Mouse (Mus musculus) erythroblast, embryonic 14.5 days (primary cell): ENCODE data around the gene Dcaf5. TPM values are rescaled to one million over a fixed set of nuclear protein-coding genes. Genes with fewer than 3 reads are reported as not detected.

Source experiments
- H3K27me3 ChIP-seq: 2 replicates; pipeline ENCODE4 v1.6.1; 2012; ENCODE audit warnings: inconsistent platforms; ENCODE audit not compliant: control insufficient read depth
- H3K36me3 ChIP-seq: 2 replicates; pipeline ENCODE4 v1.6.1; 2012; ENCODE audit warnings: mild to moderate bottlenecking, inconsistent platforms; ENCODE audit not compliant: control insufficient read depth
- H3K4me1 ChIP-seq: 2 replicates; pipeline ENCODE4 v1.6.1; 2012; ENCODE audit warnings: inconsistent platforms; ENCODE audit not compliant: control insufficient read depth
- H3K4me3 ChIP-seq: replicated peaks from 2 replicates; pipeline ENCODE3; 2012; ENCODE audit warnings: moderate library complexity, mild to moderate bottlenecking, inconsistent platforms
- H3K9me3 ChIP-seq: 2 replicates; pipeline ENCODE4 v1.6.1; 2012; ENCODE audit warnings: low read length, inconsistent platforms, mixed read lengths; ENCODE audit not compliant: control insufficient read depth
- GATA1 ChIP-seq: IDR thresholded peaks from 2 replicates; pipeline ENCODE4 v1.6.1; 2012; ENCODE audit warnings: low read length, inconsistent platforms, mixed read lengths
- TAL1 ChIP-seq: IDR thresholded peaks from 3 replicates; pipeline ENCODE4 v1.6.1; 2012; ENCODE audit warnings: low read length, inconsistent platforms, mixed read lengths
- polyA plus RNA-seq: library from polyadenylated mRNA; stranded (reverse); fragments of >175 nt; gene quantifications from 2 replicates; pipeline ENCODE4 v1.2.3, GENCODE M21; 2012

Gene Dcaf5
- polyA plus RNA-seq, 1 experiment: 0.12 TPM

- peaks cover 5% of the 10 kb centered on the region for H3K4me1 ChIP-seq
- TF ChIP-seq GATA1: no peak
- no peak for TF ChIP-seq TAL1
- peaks cover 8% of the 10 kb centered on the region for H3K27me3 ChIP-seq
- H3K4me3 ChIP-seq: no peak overlapping the region
- no peaks in the 10 kb centered on the region for H3K9me3 ChIP-seq
- no peaks in the 10 kb centered on the region for H3K36me3 ChIP-seq
Observed at GRCm38 (mm10) chr12:80458033-80458432, 21.6 kb upstream of the Dcaf5 start.

GRCm38 (mm10) chr12:80453506-80453905 lies 17.1 kb upstream of the Dcaf5 start:
- no peaks in the 10 kb centered on the region for H3K4me1 ChIP-seq
- H3K27me3 ChIP-seq: peaks cover 14% of the 10 kb centered on the region
- TF ChIP-seq TAL1 (no peak), GATA1 (no peak)
- H3K36me3 ChIP-seq: no peaks in the 10 kb centered on the region
- no peaks in the 10 kb centered on the region for H3K9me3 ChIP-seq
- H3K4me3 ChIP-seq: no peak overlapping the region

GRCm38 (mm10) chr12:80444525-80445109 lies 8.2 kb upstream of the Dcaf5 start:
- H3K4me1 ChIP-seq: no peaks in the 10 kb centered on the region
- H3K9me3 ChIP-seq: no peaks in the 10 kb centered on the region
- peaks cover 23% of the 10 kb centered on the region for H3K27me3 ChIP-seq
- no peak for TF ChIP-seq GATA1
- no peak for TF ChIP-seq TAL1
- no peaks in the 10 kb centered on the region for H3K36me3 ChIP-seq
- no peak overlapping the region for H3K4me3 ChIP-seq

- peaks cover 12% of the 10 kb centered on the region for H3K27me3 ChIP-seq
- H3K9me3 ChIP-seq: no peaks in the 10 kb centered on the region
- no peaks in the 10 kb centered on the region for H3K36me3 ChIP-seq
- peaks cover 14% of the 10 kb centered on the region for H3K4me1 ChIP-seq
- TF ChIP-seq TAL1: no peak
- TF ChIP-seq GATA1: no peak
- H3K4me3 ChIP-seq: no peak overlapping the region
Observed at GRCm38 (mm10) chr12:80440957-80441356, 4.6 kb upstream of the Dcaf5 start.

- TF ChIP-seq GATA1 (no peak), TAL1 (no peak)
- H3K4me3 ChIP-seq: peak overlapping the region; percentile 84
- peaks cover 2% of the 10 kb centered on the region; the same call in 1 of the 2 replicates for H3K36me3 ChIP-seq
- H3K27me3 ChIP-seq: peaks cover 5% of the 10 kb centered on the region
- H3K9me3 ChIP-seq: no peaks in the 10 kb centered on the region
- H3K4me1 ChIP-seq: peaks cover 30% of the 10 kb centered on the region
Observed at GRCm38 (mm10) chr12:80437051-80437675, 762 bp upstream of the Dcaf5 start.

- Histone ChIP-seq H3K9me3 (no peaks in the 10 kb centered on the region), H3K4me1 (peaks cover 30% of the 10 kb centered on the region), H3K4me3 (peak overlapping the region; percentile 84), H3K27me3 (peaks cover 5% of the 10 kb centered on the region), H3K36me3 (peaks cover 2% of the 10 kb centered on the region; the same call in 1 of the 2 replicates)
- TF ChIP-seq TAL1 (no peak), GATA1 (no peak)
Observed at GRCm38 (mm10) chr12:80435887-80436286, 514 bp downstream of the Dcaf5 start.

- peak overlapping the region; percentile 84 for H3K4me3 ChIP-seq
- peaks cover 5% of the 10 kb centered on the region for H3K27me3 ChIP-seq
- H3K4me1 ChIP-seq: peaks cover 30% of the 10 kb centered on the region
- TF ChIP-seq TAL1 (no peak), GATA1 (no peak)
- H3K9me3 ChIP-seq: no peaks in the 10 kb centered on the region
- H3K36me3 ChIP-seq: peaks cover 2% of the 10 kb centered on the region; the same call in 1 of the 2 replicates
Observed at GRCm38 (mm10) chr12:80434961-80435691, 1.3 kb downstream of the Dcaf5 start.

- no peaks in the 10 kb centered on the region for H3K9me3 ChIP-seq
- TF ChIP-seq TAL1: no peak
- no peak for TF ChIP-seq GATA1
- peaks cover 30% of the 10 kb centered on the region for H3K4me1 ChIP-seq
- peaks cover 2% of the 10 kb centered on the region; the same call in 1 of the 2 replicates for H3K36me3 ChIP-seq
- peaks cover 5% of the 10 kb centered on the region for H3K27me3 ChIP-seq
- H3K4me3 ChIP-seq: peak overlapping the region; percentile 84
Observed at GRCm38 (mm10) chr12:80434601-80434960, 1.8 kb downstream of the Dcaf5 start.

- no peak overlapping the region for H3K4me3 ChIP-seq
- no peaks in the 10 kb centered on the region for H3K9me3 ChIP-seq
- no peak for TF ChIP-seq GATA1
- no peak for TF ChIP-seq TAL1
Observed at GRCm38 (mm10) chr12:80433266-80433665, 3.1 kb downstream of the Dcaf5 start.

More at GRCm38 (mm10) chr12:80433266-80433665, 3.1 kb downstream of the Dcaf5 start:
- peaks cover 2% of the 10 kb centered on the region; the same call in 1 of the 2 replicates for H3K36me3 ChIP-seq
- peaks cover 30% of the 10 kb centered on the region for H3K4me1 ChIP-seq
- H3K27me3 ChIP-seq: peaks cover 5% of the 10 kb centered on the region
